Mouse (Mus musculus): ENCODE data around the gene Adarb1.

DNA sequence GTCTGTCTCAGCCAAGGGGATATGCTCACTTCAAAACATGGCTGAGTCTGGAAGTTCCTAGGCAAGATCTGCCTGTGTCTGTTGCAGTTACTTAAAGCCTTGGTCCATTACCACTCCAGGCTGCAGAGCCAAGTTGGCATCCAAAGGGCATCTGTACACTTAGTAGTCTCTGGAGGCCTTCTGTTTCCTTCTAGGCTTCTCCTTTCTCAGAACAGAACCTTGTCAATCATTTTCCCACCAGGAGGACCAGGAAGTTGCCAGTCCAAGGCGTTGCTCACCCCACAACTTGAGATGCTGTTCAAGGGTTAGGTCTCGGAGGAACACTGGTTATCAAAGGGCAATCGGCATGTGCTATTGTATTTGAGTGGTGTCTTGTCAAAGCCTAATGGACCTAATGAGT, 21.0 kb upstream of the Adarb1 start:
- TF ChIP-seq CTCF (IDR thresholded peaks at IDR 0.05; ENCODE audit: borderline replicate concordance, insufficient read depth, low read length) (no peak), POLR2A (IDR thresholded peaks at IDR 0.05; ENCODE audit: low read depth, low read length) (no peak)
